Comparison of ENCODE assay signal across 12 mouse cellular contexts in genomic region chr6:141495634-141496418, GRCm38 (mm10). TPM values are rescaled to one million over a fixed set of nuclear protein-coding genes. Genes with fewer than 3 reads are reported as not detected.
A peak's percentile ranks its signal among the peaks of the same experiment; 100 is the strongest.
DNase-seq lines count a peak whose midpoint lies in the region; ATAC-seq lines count a peak whose summit lies in the region.
"Had no signal": no experiment of that assay in that cellular context is flagged by ENCODE, and none has a peak within 500 bp of the region (broad histone marks: within the 10 kb centered on the region; RNA-seq: fewer than 3 reads in every experiment).

No protein-coding gene starts in this region.

- WGBS in embryonic facial prominence, embryonic 11.5 days, result 13% methylated on average over 13 of the region's 13 CpGs
- WGBS in neural tube, embryonic 13.5 days, result 10% methylated on average over 13 of the region's 13 CpGs

- no peaks in the 10 kb centered on the region for H3K27me3 ChIP-seq in embryonic facial prominence, embryonic 11.5 days (ENCODE audit: control insufficient read depth, insufficient read depth, low read length)
- peaks cover 23% of the 10 kb centered on the region for H3K27me3 ChIP-seq in neural tube, embryonic 13.5 days

- H3K36me3 ChIP-seq in embryonic facial prominence, embryonic 11.5 days (replicated peaks; ENCODE audit: control insufficient read depth, insufficient read depth, low read depth, low read length), result no peaks in the 10 kb centered on the region
- H3K36me3 ChIP-seq in neural tube, embryonic 13.5 days, result no peaks in the 10 kb centered on the region

- peak; percentile 74 for ATAC-seq in embryonic facial prominence, embryonic 11.5 days (replicated peaks; ENCODE audit: insufficient number of reproducible peaks, low FRiP score, low TSS enrichment, low read depth)
- peak; percentile 88 for ATAC-seq in neural tube, embryonic 13.5 days (ENCODE audit: low read depth)

- no peaks in the 10 kb centered on the region for H3K9me3 ChIP-seq in embryonic facial prominence, embryonic 11.5 days (replicated peaks; ENCODE audit: control insufficient read depth, low read length)
- no peaks in the 10 kb centered on the region for H3K9me3 ChIP-seq in neural tube, embryonic 13.5 days

- intact Hi-C loops in left cerebral cortex, postnatal 14 days (cut with DNase I), result loop anchor here (10.0 kb wide), 1 partner anchor 849 kb away; the partner anchor contains the start of gene Pyroxd1
- intact Hi-C loops in heart, postnatal 25 days (cut with DNase I), result no loop called here

- no peak overlapping the region for H3K4me3 ChIP-seq in embryonic facial prominence, embryonic 11.5 days (ENCODE audit: low read depth, low read length)
- no peak overlapping the region for H3K4me3 ChIP-seq in neural tube, embryonic 13.5 days

- H3K27ac ChIP-seq in embryonic facial prominence, embryonic 11.5 days (replicated peaks; ENCODE audit: low read depth, low read length), result no peak overlapping the region
- H3K27ac ChIP-seq in neural tube, embryonic 13.5 days (replicated peaks), result no peak overlapping the region

- H3K9ac ChIP-seq in embryonic facial prominence, embryonic 11.5 days (replicated peaks; ENCODE audit: low read length), result no peak overlapping the region
- no peak overlapping the region for H3K9ac ChIP-seq in neural tube, embryonic 13.5 days

- H3K4me2 ChIP-seq in embryonic facial prominence, embryonic 11.5 days (ENCODE audit: low read depth, low read length), result no peak overlapping the region
- H3K4me2 ChIP-seq in neural tube, embryonic 13.5 days, result no peak overlapping the region

- H3K4me1 ChIP-seq in embryonic facial prominence, embryonic 11.5 days (ENCODE audit: control insufficient read depth, insufficient read depth, low read length), result no peaks in the 10 kb centered on the region
- H3K4me1 ChIP-seq in neural tube, embryonic 13.5 days (replicated peaks), result peaks cover 15% of the 10 kb centered on the region

- DNase-seq in left cerebral cortex, postnatal 14 days (ENCODE audit: low spot score in 2 of 2), result peak; percentile 12 to 25
- DNase-seq in left cerebral cortex, adult 8-10 months (ENCODE audit: low spot score in 2 of 2), result no peak
- peak; percentile 63 for DNase-seq in embryonic facial prominence, embryonic 11.5 days (ENCODE audit: low spot score)
- peak; percentile 41 for DNase-seq in hindlimb bud, embryonic 11.5 days (ENCODE audit: extremely low spot score, low read depth, low spot score)
- no peak for DNase-seq in heart, adult 11 months
- DNase-seq in kidney, adult 9 months, result no peak
- no peak for DNase-seq in heart, postnatal 25 days (ENCODE audit: low spot score)
- DNase-seq: cerebellum, adult 9-10 months; heart, adult 18-20 months had no signal

RNA-seq across cellular contexts. Expression of gene Slco1c1, which starts 28.3 kb away (rescaled TPM):
- 10 to 100 TPM; 88.7 to 96.8 TPM for total RNA-seq in left cerebral cortex, postnatal 14 days (2021)
- 10 to 100 TPM; 34.5 to 52.4 (median 44.3) TPM for total RNA-seq in left cerebral cortex, adult 8-10 months (2022)
- 0.15 TPM in 1 of 2 replicates, not detected in the other for polyA plus RNA-seq in embryonic facial prominence, embryonic 11.5 days (2014; fragmentation: Nextera tagmentation; extraction: Ambion mirVana)
- polyA plus RNA-seq in neural tube, embryonic 13.5 days (2015; fragmentation: Nextera tagmentation; extraction: Ambion mirVana), result 7.1 and 7.5 TPM in 2 replicates
- total RNA-seq in heart, postnatal 25 days (2021), result under 1 TPM; 0.36 to 0.67 TPM
- total RNA-seq: MEL had no signal
- polyA plus RNA-seq: stomach, embryonic 16.5 days had no signal

Comparison
In these comparisons a context has a peak if more than half of its experiments do, and no peak if none do; other contexts are left out.
1. DNase-seq: peak in left cerebral cortex, postnatal 14 days (2 of 2), embryonic facial prominence, embryonic 11.5 days (single experiment) and hindlimb bud, embryonic 11.5 days (single experiment); none in left cerebral cortex, adult 8-10 months (0 of 2), heart, adult 11 months (single experiment), kidney, adult 9 months (single experiment) and heart, postnatal 25 days (single experiment).
2. RNA of gene Slco1c1, which starts 28.3 kb away (total RNA-seq): 88.7 to 96.8 TPM in left cerebral cortex, postnatal 14 days and 34.5 to 52.4 TPM in left cerebral cortex, adult 8-10 months; 0.36 to 0.67 TPM in heart, postnatal 25 days; every median in the first group is over 10 times any median in the second.